Mouse (Mus musculus): ENCODE measurements around the gene Speer4f2. TPM values are rescaled to one million over a fixed set of nuclear protein-coding genes. Genes with fewer than 3 reads are reported as not detected.

Speer4f2 gene
- not detected for polyA plus RNA-seq (2014; fragmentation: Illumina TruSeq; extraction: RNeasy Lipid Tissue Mini Kit (QIAGEN cat#74804); ENCODE audit: low read depth, low replicate concordance)

DNA sequence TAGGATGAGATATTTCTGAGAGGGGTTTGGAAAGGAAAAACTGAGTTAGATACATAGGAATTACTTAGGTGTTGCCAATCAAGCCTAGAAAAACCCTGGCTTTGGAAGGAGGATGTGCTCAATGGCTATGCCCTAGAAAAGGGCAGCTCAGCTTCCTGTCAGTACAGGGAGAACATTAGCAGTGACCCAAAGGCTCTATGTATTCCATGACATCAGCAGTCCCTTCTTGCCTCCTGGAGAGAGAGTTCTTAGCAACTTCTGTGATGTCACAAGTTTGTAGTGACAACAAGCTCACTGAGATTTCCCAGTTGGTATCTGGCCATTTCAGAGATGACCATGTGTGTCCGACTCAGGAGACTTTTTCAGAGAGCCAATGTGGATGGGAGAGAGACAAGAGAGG lies at the start of gene Speer4f2:
TSS of gene Speer4f2 (plus strand) at position 301 of the 400 bp plus-strand sequence.

Other genes with a start within 250 kb of the Speer4f2 start
- not detected for gene Speer4f1, start 102.9 kb downstream of the Speer4f2 start, polyA plus RNA-seq (2014; fragmentation: Illumina TruSeq; extraction: RNeasy Lipid Tissue Mini Kit (QIAGEN cat#74804); ENCODE audit: low read depth, low replicate concordance)
- gene Sema3c, start 201.1 kb downstream of the Speer4f2 start, polyA plus RNA-seq (2014; fragmentation: Illumina TruSeq; extraction: RNeasy Lipid Tissue Mini Kit (QIAGEN cat#74804); ENCODE audit: low read depth, low replicate concordance) = 2.0 TPM

All from liver, adult 10 weeks (tissue).